Mouse (Mus musculus) ES-Bruce4 (cell line): Measurements from ENCODE around the gene Gm17949. TPM values are rescaled to one million over a fixed set of nuclear protein-coding genes. Genes with fewer than 3 reads are reported as not detected.

Experiments used
- H3K27ac ChIP-seq: 2 replicates; pipeline ENCODE4 v1.5.1; 2012; ENCODE audit warnings: low read length, inconsistent platforms; ENCODE audit not compliant: insufficient read depth
- H3K27me3 ChIP-seq: 2 replicates; pipeline ENCODE4 v1.6.1; 2012; ENCODE audit warnings: mild to moderate bottlenecking, low read length, inconsistent platforms; ENCODE audit not compliant: control insufficient read depth, poor library complexity, insufficient read depth, severe bottlenecking
- H3K36me3 ChIP-seq: 2 replicates; pipeline ENCODE4 v1.6.1; 2012; ENCODE audit warnings: inconsistent platforms, mild to moderate bottlenecking, low read length, moderate library complexity; ENCODE audit not compliant: control insufficient read depth, poor library complexity, insufficient read depth, severe bottlenecking
- H3K4me1 ChIP-seq: one replicate; pipeline ENCODE4 v1.8.1; 2011; ENCODE audit warnings: low read length; ENCODE audit not compliant: control insufficient read depth, insufficient read depth
- H3K4me3 ChIP-seq: 2 replicates; pipeline ENCODE4 v1.5.1; 2011; ENCODE audit warnings: low read depth, mild to moderate bottlenecking, low read length
- H3K9ac ChIP-seq: 2 replicates; pipeline ENCODE4 v1.6.1; 2012; ENCODE audit warnings: low read depth, mild to moderate bottlenecking, inconsistent platforms; ENCODE audit not compliant: poor library complexity, severe bottlenecking
- H3K9me3 ChIP-seq: replicated peaks from 2 replicates; pipeline ENCODE4 v1.6.1; 2012; ENCODE audit warnings: mild to moderate bottlenecking, low read length, inconsistent platforms; ENCODE audit not compliant: control insufficient read depth, poor library complexity, insufficient read depth, severe bottlenecking
- CTCF ChIP-seq: IDR thresholded peaks from one replicate; pipeline ENCODE4 v1.8.1; 2011; ENCODE audit warnings: low read depth, low read length
- EP300 ChIP-seq: IDR thresholded peaks from 2 replicates; pipeline ENCODE4 v1.6.1; 2011; ENCODE audit warnings: low read depth, low read length; ENCODE audit not compliant: insufficient read depth
- POLR2A ChIP-seq: IDR thresholded peaks from one replicate; pipeline ENCODE4 v1.8.1; 2011; ENCODE audit warnings: low read length; ENCODE audit not compliant: insufficient read depth
- polyA plus RNA-seq: library from polyadenylated mRNA; stranded (reverse); fragments of >200 nt; gene quantifications from 2 replicates; pipeline ENCODE4 v1.2.4, GENCODE M21; 2011; ENCODE audit warnings: low read depth; ENCODE audit not compliant: missing spikeins, insufficient read depth, insufficient read length

The Gm17949 gene
- polyA plus RNA-seq, 1 experiment = not detected

DNA sequence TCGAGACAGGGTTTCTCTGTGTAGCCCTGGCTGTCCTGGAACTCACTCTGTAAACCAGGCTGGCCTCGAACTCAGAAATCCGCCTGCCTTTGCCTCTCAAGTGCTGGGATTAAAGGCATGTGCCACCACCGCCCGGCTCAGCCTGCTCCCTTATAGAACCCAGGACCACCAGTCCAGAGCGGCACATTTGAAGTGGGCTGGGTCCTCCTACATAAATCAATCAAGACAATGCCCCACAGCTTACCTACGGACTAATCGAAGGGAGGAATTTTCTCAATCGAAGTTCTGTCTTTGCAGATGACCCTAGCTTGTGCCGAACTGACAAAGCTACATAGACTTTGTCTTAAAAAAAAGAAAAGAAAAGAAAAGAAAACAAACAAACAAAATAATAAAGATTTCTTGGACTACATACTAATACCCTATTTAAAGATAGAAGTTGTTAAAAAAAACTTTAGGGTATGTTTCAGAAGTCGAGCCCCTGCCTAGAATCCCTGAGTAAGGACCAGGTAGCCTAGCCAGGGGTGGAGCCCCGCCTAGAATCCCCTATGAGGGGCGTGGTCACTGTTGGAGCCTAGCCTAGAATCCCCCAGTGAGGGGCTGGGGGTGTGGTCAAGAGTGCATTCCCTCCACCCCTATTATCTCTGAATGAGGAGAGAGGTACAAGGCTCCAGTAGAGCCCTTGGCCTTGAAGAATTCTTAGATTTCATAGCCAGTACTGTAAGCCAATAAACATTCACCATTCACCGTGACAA is 37.1 kb upstream of the Gm17949 start:
- Histone ChIP-seq H3K36me3 (no peaks in the 10 kb centered on the region), H3K27ac (no peak overlapping the region; the same call in 1 of the 2 replicates), H3K4me1 (peaks cover 3% of the 10 kb centered on the region), H3K27me3 (no peaks in the 10 kb centered on the region), H3K4me3 (no peak overlapping the region), H3K9me3 (no peaks in the 10 kb centered on the region), H3K9ac (no peak overlapping the region)
- TF ChIP-seq CTCF = no peak
- TF ChIP-seq POLR2A = no peak
- no peak for TF ChIP-seq EP300

- Histone ChIP-seq H3K27me3 (no peaks in the 10 kb centered on the region), H3K36me3 (no peaks in the 10 kb centered on the region), H3K4me1 (peaks cover 3% of the 10 kb centered on the region), H3K9me3 (no peaks in the 10 kb centered on the region), H3K27ac (no peak overlapping the region; the same call in 1 of the 2 replicates), H3K4me3 (no peak overlapping the region), H3K9ac (no peak overlapping the region)
- no peak for TF ChIP-seq CTCF
- no peak for TF ChIP-seq POLR2A
- TF ChIP-seq EP300 = no peak
Measured at GRCm38 (mm10) chr17:56974708-56975240, 36.5 kb upstream of the Gm17949 start.

- Histone ChIP-seq H3K9ac (no peak overlapping the region), H3K4me3 (no peak overlapping the region), H3K36me3 (no peaks in the 10 kb centered on the region), H3K9me3 (no peaks in the 10 kb centered on the region), H3K4me1 (peaks cover 3% of the 10 kb centered on the region), H3K27ac (no peak overlapping the region), H3K27me3 (no peaks in the 10 kb centered on the region)
- TF ChIP-seq POLR2A (no peak), CTCF (no peak), EP300 (no peak)
Measured at GRCm38 (mm10) chr17:56975391-56975790, 35.9 kb upstream of the Gm17949 start.

DNA sequence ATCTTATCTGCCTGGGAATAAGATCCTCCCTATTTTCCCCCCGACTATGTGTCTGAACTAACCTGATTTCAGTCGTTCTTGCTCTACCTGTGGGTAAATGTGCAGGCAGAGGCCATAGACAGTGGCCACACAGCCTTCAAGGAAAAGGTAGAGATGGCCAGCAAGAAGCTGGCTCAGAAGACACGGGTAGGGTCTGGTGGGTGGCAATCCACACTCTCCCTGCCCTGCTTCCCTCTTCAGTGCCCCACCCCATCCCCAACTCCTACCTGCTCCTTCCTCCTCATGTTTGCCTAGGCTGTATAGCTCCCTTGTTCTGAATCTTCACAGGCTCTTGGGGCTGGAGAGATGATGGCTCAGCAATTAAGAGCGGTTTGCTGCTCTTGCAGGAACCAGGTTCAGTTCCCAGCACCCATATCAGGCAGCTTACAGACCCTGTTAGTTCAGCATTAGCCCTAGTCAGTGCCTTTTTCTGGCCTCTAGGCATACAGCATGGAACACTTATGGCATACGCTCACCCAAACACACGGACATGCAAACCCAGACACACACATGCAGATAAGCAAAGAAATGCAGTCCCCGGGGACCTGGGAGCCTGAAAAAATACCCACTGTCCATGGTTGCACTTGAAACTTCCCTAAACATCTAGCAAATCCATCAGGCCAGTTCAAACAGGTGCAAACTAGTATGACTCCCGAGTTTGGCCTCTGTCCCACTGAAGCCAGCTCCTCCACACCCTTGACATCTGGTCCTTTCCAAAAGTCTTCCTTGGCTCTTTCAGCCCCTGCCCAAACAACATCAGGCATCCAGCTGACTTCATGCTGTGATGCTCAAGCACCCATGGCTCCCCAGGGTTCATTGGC is 34.5 kb upstream of the Gm17949 start:
- H3K27me3 ChIP-seq = no peaks in the 10 kb centered on the region
- H3K4me3 ChIP-seq = no peak overlapping the region
- no peaks in the 10 kb centered on the region for H3K36me3 ChIP-seq
- TF ChIP-seq CTCF = no peak
- TF ChIP-seq EP300 = no peak
- TF ChIP-seq POLR2A = no peak
- no peak overlapping the region for H3K27ac ChIP-seq
- H3K9me3 ChIP-seq = no peaks in the 10 kb centered on the region
- peaks cover 3% of the 10 kb centered on the region for H3K4me1 ChIP-seq
- H3K9ac ChIP-seq = no peak overlapping the region

DNA sequence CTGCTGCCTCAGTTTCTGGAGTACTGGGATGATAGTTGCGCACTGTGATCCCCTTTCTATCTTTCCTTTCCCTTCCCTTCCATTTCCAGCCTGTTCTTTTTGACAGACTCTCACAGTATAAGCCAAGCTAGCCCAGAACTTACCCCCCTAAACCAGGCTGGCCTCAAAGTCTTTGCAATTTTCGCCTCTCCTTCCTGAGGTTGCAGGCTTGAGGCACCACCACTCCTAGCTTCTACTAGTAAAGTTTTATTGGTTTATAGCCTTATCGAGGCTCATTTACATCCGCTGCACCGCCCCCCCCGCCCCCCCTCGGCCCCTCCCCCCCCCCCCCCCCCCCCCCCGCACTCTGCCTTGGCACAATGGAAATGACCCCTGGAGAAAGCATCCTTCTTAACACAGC is 31.7 kb upstream of the Gm17949 start:
- Histone ChIP-seq H3K4me1 (peaks cover 2% of the 10 kb centered on the region), H3K36me3 (no peaks in the 10 kb centered on the region), H3K27me3 (no peaks in the 10 kb centered on the region), H3K4me3 (no peak overlapping the region), H3K9me3 (no peaks in the 10 kb centered on the region), H3K9ac (no peak overlapping the region), H3K27ac (no peak overlapping the region)
- TF ChIP-seq EP300 = no peak

- Histone ChIP-seq H3K36me3 (no peaks in the 10 kb centered on the region), H3K9ac (no peak overlapping the region), H3K9me3 (no peaks in the 10 kb centered on the region), H3K27me3 (no peaks in the 10 kb centered on the region), H3K27ac (no peak overlapping the region), H3K4me1 (no peaks in the 10 kb centered on the region), H3K4me3 (no peak overlapping the region)
- TF ChIP-seq CTCF = no peak
- no peak for TF ChIP-seq EP300
- no peak for TF ChIP-seq POLR2A
Measured at GRCm38 (mm10) chr17:56981049-56981448, 30.2 kb upstream of the Gm17949 start.
